Mouse (Mus musculus): ENCODE results near the gene Defb21.

The Defb21 gene

GRCm38 (mm10) chr2:152607746-152608145 lies 35.2 kb downstream of the Defb21 start:
- no peak for DNase-seq

GRCm38 (mm10) chr2:152608719-152609118 lies 36.2 kb downstream of the Defb21 start:
- no peak for DNase-seq

- DNase-seq: no peak
Observed at GRCm38 (mm10) chr2:152612193-152612592, 39.6 kb downstream of the Defb21 start.

GRCm38 (mm10) chr2:152615563-152615962 lies 43.0 kb downstream of the Defb21 start:
- peak; percentile 66 to 78 for DNase-seq

GRCm38 (mm10) chr2:152616470-152616869 lies 43.9 kb downstream of the Defb21 start:
- DNase-seq: no peak

GRCm38 (mm10) chr2:152617374-152617773 lies 44.8 kb downstream of the Defb21 start:
- DNase-seq: peak in 1 of 2 experiments; percentile 56

- DNase-seq: peak; percentile 34 to 47
Observed at GRCm38 (mm10) chr2:152620367-152621134, 48.0 kb downstream of the Defb21 start.

GRCm38 (mm10) chr2:152622151-152622550 lies 49.6 kb downstream of the Defb21 start:
- DNase-seq: no peak

GRCm38 (mm10) chr2:152622953-152623352 lies 50.4 kb downstream of the Defb21 start, which contains the start of gene Defb25:
Gene Defb25 (minus strand): TSS chr2:152623053.
- no peak for DNase-seq
